Mouse (Mus musculus): ENCODE measurements around the gene Hist1h2bk.

- TF ChIP-seq CTCF (IDR thresholded peaks at IDR 0.05; ENCODE audit: low read depth) (no peak), EP300 (IDR thresholded peaks at IDR 0.05; ENCODE audit: low read depth) (no peak)
Measured at GRCm38 (mm10) chr13:22005605-22006333, 29.9 kb upstream of the Hist1h2bk start.
